Mouse (Mus musculus): ENCODE measurements around the gene Fgfr2. TPM values are rescaled to one million over a fixed set of nuclear protein-coding genes. Genes with fewer than 3 reads are reported as not detected.

Fgfr2 gene
- polyA plus RNA-seq, 1 experiment from 2014 or later: 92.0 TPM

DNA sequence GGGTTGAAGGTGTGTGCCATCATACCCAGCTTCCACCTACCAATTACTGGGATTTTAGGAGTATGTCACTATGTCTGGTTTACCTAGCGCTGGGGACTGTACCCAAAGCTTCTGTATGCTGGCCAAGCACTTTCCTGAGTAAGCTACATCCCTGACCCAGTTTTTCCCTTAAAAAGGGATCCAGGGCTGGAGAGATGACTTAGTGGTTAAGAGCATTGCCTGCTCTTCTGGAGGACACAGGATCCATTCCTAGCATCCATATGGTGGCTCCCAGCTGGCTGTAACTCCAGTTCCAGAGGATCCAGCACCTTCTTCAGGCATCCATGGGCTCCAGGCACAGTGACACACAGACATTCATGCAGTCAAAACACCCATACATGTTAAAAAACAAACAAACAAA is 476.6 kb downstream of the Fgfr2 start:
- 100% methylated on average over 1 of the region's 1 CpGs for WGBS
- no peak for ATAC-seq (ENCODE audit: low FRiP score)
- Histone ChIP-seq H3K4me2 (no peak overlapping the region), H3K27me3 (ENCODE audit: control insufficient read depth, insufficient read depth, low read length) (no peaks in the 10 kb centered on the region), H3K27ac (ENCODE audit: low read depth, low read length) (no peak overlapping the region), H3K9me3 (ENCODE audit: control insufficient read depth, low read length) (no peaks in the 10 kb centered on the region), H3K4me3 (ENCODE audit: low read depth, low read length) (no peak overlapping the region), H3K4me1 (ENCODE audit: control insufficient read depth, insufficient read depth, low read length) (no peaks in the 10 kb centered on the region), H3K9ac (ENCODE audit: low read length) (no peak overlapping the region), H3K36me3 (ENCODE audit: control insufficient read depth, insufficient read depth, low read length) (no peaks in the 10 kb centered on the region)
- no peak for DNase-seq (ENCODE audit: low spot score, missing footprints)

- DNase-seq (ENCODE audit: low spot score, missing footprints): no peak
- 84% methylated on average over 11 of the region's 11 CpGs for WGBS
- Histone ChIP-seq H3K36me3 (ENCODE audit: control insufficient read depth, insufficient read depth, low read length) (no peaks in the 10 kb centered on the region), H3K27me3 (ENCODE audit: control insufficient read depth, insufficient read depth, low read length) (no peaks in the 10 kb centered on the region), H3K27ac (ENCODE audit: low read depth, low read length) (no peak overlapping the region), H3K4me1 (ENCODE audit: control insufficient read depth, insufficient read depth, low read length) (no peaks in the 10 kb centered on the region), H3K4me2 (no peak overlapping the region), H3K9ac (ENCODE audit: low read length) (no peak overlapping the region), H3K4me3 (ENCODE audit: low read depth, low read length) (no peak overlapping the region), H3K9me3 (ENCODE audit: control insufficient read depth, low read length) (no peaks in the 10 kb centered on the region)
- ATAC-seq (ENCODE audit: low FRiP score): no peak
Measured at GRCm38 (mm10) chr7:132644605-132645279, 478.4 kb downstream of the Fgfr2 start.

DNA sequence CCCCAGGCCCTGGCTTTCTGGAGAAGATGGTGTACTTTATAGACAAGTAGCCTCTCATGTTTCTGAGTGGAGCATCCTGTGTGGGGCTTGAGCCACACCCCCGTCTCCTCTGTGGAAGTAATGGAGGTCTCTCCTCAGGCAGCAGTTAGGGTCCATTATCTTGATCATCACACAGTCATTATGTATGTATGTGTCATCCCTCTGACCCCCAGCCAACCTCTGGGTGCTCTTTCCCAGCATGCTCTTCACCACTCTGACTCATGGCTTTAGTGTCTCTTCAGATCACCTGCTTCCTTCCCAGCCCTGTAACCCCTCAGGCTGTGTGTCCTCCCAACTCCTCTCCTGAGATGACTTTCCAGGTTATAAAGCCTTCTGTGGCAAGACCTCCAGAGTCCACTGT is 481.5 kb downstream of the Fgfr2 start:
- no peaks in the 10 kb centered on the region for H3K4me1 ChIP-seq (ENCODE audit: control insufficient read depth, insufficient read depth, low read length)
- DNase-seq (ENCODE audit: low spot score, missing footprints): no peak
- no peak overlapping the region for H3K27ac ChIP-seq (ENCODE audit: low read depth, low read length)
- H3K9me3 ChIP-seq (ENCODE audit: control insufficient read depth, low read length): no peaks in the 10 kb centered on the region
- H3K4me2 ChIP-seq: no peak overlapping the region
- H3K27me3 ChIP-seq (ENCODE audit: control insufficient read depth, insufficient read depth, low read length): no peaks in the 10 kb centered on the region
- no peak overlapping the region for H3K9ac ChIP-seq (ENCODE audit: low read length)
- 88% methylated on average over 1 of the region's 1 CpGs for WGBS
- H3K4me3 ChIP-seq (ENCODE audit: low read depth, low read length): no peak overlapping the region
- ATAC-seq (ENCODE audit: low FRiP score): no peak
- H3K36me3 ChIP-seq (ENCODE audit: control insufficient read depth, insufficient read depth, low read length): no peaks in the 10 kb centered on the region

GRCm38 (mm10) chr7:132640946-132641345 is 482.2 kb downstream of the Fgfr2 start:
- H3K9ac ChIP-seq (ENCODE audit: low read length): no peak overlapping the region
- H3K27ac ChIP-seq (ENCODE audit: low read depth, low read length): no peak overlapping the region
- no peaks in the 10 kb centered on the region for H3K36me3 ChIP-seq (ENCODE audit: control insufficient read depth, insufficient read depth, low read length)
- no peaks in the 10 kb centered on the region for H3K9me3 ChIP-seq (ENCODE audit: control insufficient read depth, low read length)
- WGBS: 67% methylated on average over 9 of the region's 9 CpGs
- ATAC-seq (ENCODE audit: low FRiP score) (no peak), DNase-seq (ENCODE audit: low spot score, missing footprints) (peak; percentile 26)
- H3K4me3 ChIP-seq (ENCODE audit: low read depth, low read length): no peak overlapping the region
- no peaks in the 10 kb centered on the region for H3K27me3 ChIP-seq (ENCODE audit: control insufficient read depth, insufficient read depth, low read length)
- no peaks in the 10 kb centered on the region for H3K4me1 ChIP-seq (ENCODE audit: control insufficient read depth, insufficient read depth, low read length)
- H3K4me2 ChIP-seq: no peak overlapping the region

DNA sequence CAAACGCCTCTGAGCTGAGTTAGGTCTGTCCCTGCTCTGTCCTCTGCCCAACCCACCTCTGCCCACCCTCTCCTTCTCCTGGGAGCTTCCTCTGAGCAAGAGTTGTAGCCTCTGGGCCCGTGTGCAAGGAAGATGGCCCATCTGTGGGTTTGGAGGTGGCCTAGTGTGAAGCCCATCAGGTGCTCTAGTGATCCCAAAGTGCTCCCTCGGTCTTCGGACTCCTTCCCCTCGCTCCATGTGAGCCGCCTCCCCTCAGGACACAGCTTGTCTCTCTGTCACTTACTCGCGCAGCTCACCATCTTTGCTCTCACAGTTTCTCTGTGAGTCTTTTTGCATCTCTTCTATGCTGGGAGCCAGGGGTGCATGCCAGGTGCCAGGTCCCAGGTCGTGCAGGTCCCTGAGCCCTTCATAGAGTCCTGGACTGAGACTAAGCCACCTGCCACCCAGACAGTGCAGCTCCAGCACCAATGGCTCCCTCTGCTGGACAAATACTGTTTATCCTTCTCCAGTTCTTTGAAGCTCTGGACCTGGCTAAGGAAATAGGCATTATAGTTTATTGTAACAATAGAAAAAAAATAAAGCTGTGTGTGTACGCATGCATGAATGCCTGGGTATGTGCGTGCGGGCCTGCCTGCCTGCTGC is 484.6 kb downstream of the Fgfr2 start:
- H3K36me3 ChIP-seq (ENCODE audit: control insufficient read depth, insufficient read depth, low read length): no peaks in the 10 kb centered on the region
- DNase-seq (ENCODE audit: low spot score, missing footprints) (peak; percentile 83), ATAC-seq (ENCODE audit: low FRiP score) (peak; percentile 70)
- H3K4me3 ChIP-seq (ENCODE audit: low read depth, low read length): no peak overlapping the region
- H3K4me2 ChIP-seq: no peak overlapping the region
- H3K27ac ChIP-seq (ENCODE audit: low read depth, low read length): no peak overlapping the region
- no peaks in the 10 kb centered on the region for H3K9me3 ChIP-seq (ENCODE audit: control insufficient read depth, low read length)
- H3K27me3 ChIP-seq (ENCODE audit: control insufficient read depth, insufficient read depth, low read length): no peaks in the 10 kb centered on the region
- no peak overlapping the region for H3K9ac ChIP-seq (ENCODE audit: low read length)
- H3K4me1 ChIP-seq (ENCODE audit: control insufficient read depth, insufficient read depth, low read length): no peaks in the 10 kb centered on the region
- WGBS: 60% methylated on average over 12 of the region's 12 CpGs

- ATAC-seq (ENCODE audit: low FRiP score) (0 out of 2 replicates have a peak, but pooled peaks have one; percentile 36), DNase-seq (ENCODE audit: low spot score, missing footprints) (peak; percentile 84)
- Histone ChIP-seq H3K9ac (ENCODE audit: low read length) (no peak overlapping the region), H3K4me1 (ENCODE audit: control insufficient read depth, insufficient read depth, low read length) (no peaks in the 10 kb centered on the region), H3K27me3 (ENCODE audit: control insufficient read depth, insufficient read depth, low read length) (no peaks in the 10 kb centered on the region), H3K4me2 (no peak overlapping the region), H3K4me3 (ENCODE audit: low read depth, low read length) (no peak overlapping the region), H3K9me3 (ENCODE audit: control insufficient read depth, low read length) (no peaks in the 10 kb centered on the region), H3K27ac (ENCODE audit: low read depth, low read length) (no peak overlapping the region), H3K36me3 (ENCODE audit: control insufficient read depth, insufficient read depth, low read length) (no peaks in the 10 kb centered on the region)
- WGBS: 32% methylated on average over 12 of the region's 12 CpGs
Measured at GRCm38 (mm10) chr7:132637292-132637691, 485.9 kb downstream of the Fgfr2 start.

- Histone ChIP-seq H3K9ac (ENCODE audit: low read length) (no peak overlapping the region), H3K4me1 (ENCODE audit: control insufficient read depth, insufficient read depth, low read length) (no peaks in the 10 kb centered on the region), H3K4me3 (ENCODE audit: low read depth, low read length) (no peak overlapping the region), H3K27me3 (ENCODE audit: control insufficient read depth, insufficient read depth, low read length) (no peaks in the 10 kb centered on the region), H3K9me3 (ENCODE audit: control insufficient read depth, low read length) (no peaks in the 10 kb centered on the region), H3K27ac (ENCODE audit: low read depth, low read length) (no peak overlapping the region), H3K4me2 (no peak overlapping the region), H3K36me3 (ENCODE audit: control insufficient read depth, insufficient read depth, low read length) (no peaks in the 10 kb centered on the region)
- no peak for DNase-seq (ENCODE audit: low spot score, missing footprints)
- WGBS: 78% methylated on average over 11 of the region's 11 CpGs
- no peak for ATAC-seq (ENCODE audit: low FRiP score)
Measured at GRCm38 (mm10) chr7:132631313-132631712, 491.8 kb downstream of the Fgfr2 start.

DNA sequence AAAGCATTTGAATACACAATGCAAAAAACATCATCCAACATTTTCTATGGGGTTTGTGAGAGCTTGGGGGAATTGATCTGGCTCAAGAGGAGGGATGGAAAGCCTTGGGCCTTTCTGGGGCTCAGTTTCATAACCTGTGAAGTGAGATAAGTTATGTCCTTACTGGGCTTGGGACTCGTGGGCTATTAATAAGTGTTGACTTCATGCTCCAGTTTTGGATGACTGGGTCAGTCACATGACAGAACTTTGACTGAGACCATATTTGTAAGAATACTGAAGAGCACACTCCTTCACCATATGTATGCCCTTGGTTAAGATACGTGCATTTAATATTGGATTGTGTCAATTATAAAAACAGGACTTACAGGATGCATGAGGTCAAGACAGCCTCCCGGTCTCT is 495.7 kb downstream of the Fgfr2 start:
- H3K36me3 ChIP-seq (ENCODE audit: control insufficient read depth, insufficient read depth, low read length): no peaks in the 10 kb centered on the region
- no peak for ATAC-seq (ENCODE audit: low FRiP score)
- H3K27ac ChIP-seq (ENCODE audit: low read depth, low read length): no peak overlapping the region
- H3K9me3 ChIP-seq (ENCODE audit: control insufficient read depth, low read length): no peaks in the 10 kb centered on the region
- WGBS: 90% methylated on average over 3 of the region's 3 CpGs
- no peaks in the 10 kb centered on the region for H3K4me1 ChIP-seq (ENCODE audit: control insufficient read depth, insufficient read depth, low read length)
- no peak overlapping the region for H3K4me3 ChIP-seq (ENCODE audit: low read depth, low read length)
- no peak overlapping the region for H3K4me2 ChIP-seq
- no peak overlapping the region for H3K9ac ChIP-seq (ENCODE audit: low read length)
- no peak for DNase-seq (ENCODE audit: low spot score, missing footprints)
- no peaks in the 10 kb centered on the region for H3K27me3 ChIP-seq (ENCODE audit: control insufficient read depth, insufficient read depth, low read length)

DNA sequence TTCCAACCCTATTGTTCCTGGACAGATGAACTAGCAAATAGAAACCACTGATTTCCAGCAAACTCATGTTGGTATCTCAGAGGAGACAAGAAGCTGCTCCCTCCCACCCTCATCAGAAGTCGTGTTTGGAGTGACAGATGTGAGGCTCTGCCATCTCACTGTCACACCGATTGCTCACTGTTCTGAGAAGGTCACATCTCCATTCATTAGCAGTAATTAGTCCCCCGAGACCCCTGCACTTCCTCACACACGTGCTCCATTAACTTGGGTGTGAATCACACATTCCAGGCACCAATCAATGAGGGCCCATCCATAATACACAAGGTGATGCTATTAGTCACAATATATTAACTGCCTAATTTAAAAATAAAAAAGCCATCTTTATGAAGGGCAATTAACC is 497.0 kb downstream of the Fgfr2 start:
- Histone ChIP-seq H3K27ac (ENCODE audit: low read depth, low read length) (no peak overlapping the region), H3K4me2 (no peak overlapping the region), H3K9me3 (ENCODE audit: control insufficient read depth, low read length) (no peaks in the 10 kb centered on the region), H3K4me3 (ENCODE audit: low read depth, low read length) (no peak overlapping the region), H3K36me3 (ENCODE audit: control insufficient read depth, insufficient read depth, low read length) (no peaks in the 10 kb centered on the region), H3K9ac (ENCODE audit: low read length) (no peak overlapping the region), H3K4me1 (ENCODE audit: control insufficient read depth, insufficient read depth, low read length) (no peaks in the 10 kb centered on the region), H3K27me3 (ENCODE audit: control insufficient read depth, insufficient read depth, low read length) (no peaks in the 10 kb centered on the region)
- ATAC-seq (ENCODE audit: low FRiP score): no peak
- 67% methylated on average over 4 of the region's 4 CpGs for WGBS
- no peak for DNase-seq (ENCODE audit: low spot score, missing footprints)
